Mouse (Mus musculus) telencephalon, adult 2 months (tissue): ENCODE data around the gene Tmem179.

Experiments
- DNase-seq: peaks from one replicate; pipeline ENCODE4 v3.0.0-alpha.2; 2011; ENCODE audit warnings: low read depth, low spot score

The Tmem179 gene

GRCm38 (mm10) chr12:112516697-112517337 is at the start of gene Tmem179:
Tmem179 (minus strand) TSS chr12:112516747.
- DNase-seq: no peak

- DNase-seq: no peak
Observed at GRCm38 (mm10) chr12:112563011-112563410, 46.5 kb upstream of the Tmem179 start.

- no peak for DNase-seq
Observed at GRCm38 (mm10) chr12:112562462-112562861, 45.9 kb upstream of the Tmem179 start.

GRCm38 (mm10) chr12:112561163-112561562 is 44.6 kb upstream of the Tmem179 start:
- no peak for DNase-seq

GRCm38 (mm10) chr12:112560176-112560797 is 43.7 kb upstream of the Tmem179 start:
- no peak for DNase-seq

GRCm38 (mm10) chr12:112559671-112560070 is 43.1 kb upstream of the Tmem179 start:
- DNase-seq: no peak

GRCm38 (mm10) chr12:112559231-112559630 is 42.7 kb upstream of the Tmem179 start:
- no peak for DNase-seq

GRCm38 (mm10) chr12:112557219-112557618 is 40.7 kb upstream of the Tmem179 start:
- no peak for DNase-seq

- DNase-seq: no peak
Observed at GRCm38 (mm10) chr12:112556531-112557060, 40.0 kb upstream of the Tmem179 start.

GRCm38 (mm10) chr12:112554900-112555299 is 38.4 kb upstream of the Tmem179 start:
- no peak for DNase-seq

GRCm38 (mm10) chr12:112552520-112552919 is 36.0 kb upstream of the Tmem179 start:
- DNase-seq: no peak

- peak; percentile 91 for DNase-seq
Observed at GRCm38 (mm10) chr12:112551861-112552375, 35.4 kb upstream of the Tmem179 start.

GRCm38 (mm10) chr12:112549287-112549686 is 32.7 kb upstream of the Tmem179 start:
- DNase-seq: no peak

GRCm38 (mm10) chr12:112546110-112546509 is 29.6 kb upstream of the Tmem179 start:
- DNase-seq: no peak

- DNase-seq: no peak
Observed at GRCm38 (mm10) chr12:112544946-112545701, 28.6 kb upstream of the Tmem179 start.

GRCm38 (mm10) chr12:112543941-112544340 is 27.4 kb upstream of the Tmem179 start:
- no peak for DNase-seq

- peak; percentile 58 for DNase-seq
Observed at GRCm38 (mm10) chr12:112542920-112543300, 26.4 kb upstream of the Tmem179 start.

GRCm38 (mm10) chr12:112542257-112542919 is 25.8 kb upstream of the Tmem179 start:
- no peak for DNase-seq

GRCm38 (mm10) chr12:112541483-112542091 is 25.0 kb upstream of the Tmem179 start:
- DNase-seq: no peak

GRCm38 (mm10) chr12:112540321-112540720 is 23.8 kb upstream of the Tmem179 start:
- no peak for DNase-seq

GRCm38 (mm10) chr12:112539466-112539965 is 23.0 kb upstream of the Tmem179 start:
- DNase-seq: no peak
